Comparison of ENCODE assay signal across 10 mouse cellular contexts in genomic region chr5:64576426-64577262, GRCm38 (mm10).
DNase-seq lines count a peak whose midpoint lies in the region; ATAC-seq and TF ChIP-seq lines count a peak whose summit lies in the region.
"Had no signal": no experiment of that assay in that cellular context is flagged by ENCODE, and none has a peak within 500 bp of the region (broad histone marks: within the 10 kb centered on the region; RNA-seq: fewer than 3 reads in every experiment).

No protein-coding gene starts in this region.

- DNase-seq in heart, adult 18-20 months: peak; percentile 26 to 47
- no peak for DNase-seq in heart, adult 8-10 months (ENCODE audit: low spot score)
- DNase-seq in lung, postnatal 0 days (ENCODE audit: low spot score): peak; percentile 61
- no peak for DNase-seq in lung, postnatal 36 days
- DNase-seq in heart, postnatal 0 days (ENCODE audit: low spot score): no peak
- DNase-seq in cerebellum, adult 11 months: no peak
- no peak for DNase-seq in kidney, adult 8-10 months
- DNase-seq: cerebellum, adult 2 months had no signal

- no peak for TF ChIP-seq CTCF in lung, postnatal 0 days (IDR thresholded peaks at IDR 0.05)
- TF ChIP-seq CTCF in heart, postnatal 0 days (IDR thresholded peaks at IDR 0.05; ENCODE audit: low read depth): no peak

- H3K9ac ChIP-seq in lung, postnatal 0 days (replicated peaks; ENCODE audit: low read depth): no peak overlapping the region
- no peak overlapping the region; the same call in 1 of the 2 replicates for H3K9ac ChIP-seq in heart, postnatal 0 days (replicated peaks; ENCODE audit: low read depth, low read length)
- no peak overlapping the region for H3K9ac ChIP-seq in stomach, embryonic 15.5 days

- H3K4me2 ChIP-seq in lung, postnatal 0 days (replicated peaks; ENCODE audit: low read depth, low read length): no peak overlapping the region
- H3K4me2 ChIP-seq in heart, postnatal 0 days (ENCODE audit: low read depth, low read length): no peak overlapping the region
- no peak overlapping the region for H3K4me2 ChIP-seq in stomach, embryonic 15.5 days

- 63% methylated on average over 19 of the region's 19 CpGs for whole genome bisulfite sequencing in lung, postnatal 0 days
- 66% methylated on average over 19 of the region's 19 CpGs for WGBS in heart, postnatal 0 days
- 57% methylated on average over 19 of the region's 19 CpGs for WGBS in stomach, embryonic 15.5 days

- H3K27me3 ChIP-seq in lung, postnatal 0 days (replicated peaks; ENCODE audit: insufficient read depth, low read length): no peaks in the 10 kb centered on the region
- H3K27me3 ChIP-seq in heart, postnatal 0 days (ENCODE audit: control insufficient read depth, insufficient read depth, low read length): no peaks in the 10 kb centered on the region
- H3K27me3 ChIP-seq in stomach, embryonic 15.5 days (replicated peaks): no peaks in the 10 kb centered on the region

- H3K9me3 ChIP-seq in lung, postnatal 0 days (ENCODE audit: low read length): no peaks in the 10 kb centered on the region
- H3K9me3 ChIP-seq in heart, postnatal 0 days (replicated peaks; ENCODE audit: control insufficient read depth, low read length): no peaks in the 10 kb centered on the region
- no peaks in the 10 kb centered on the region for H3K9me3 ChIP-seq in stomach, embryonic 15.5 days

- ATAC-seq in lung, postnatal 0 days: peak; percentile 6; the same call in 1 of the 2 replicates
- ATAC-seq in heart, postnatal 0 days (ENCODE audit: insufficient read depth, low read depth): no peak
- ATAC-seq in stomach, embryonic 15.5 days (ENCODE audit: insufficient read depth, low FRiP score, low read depth): no peak
- ATAC-seq: CD4-positive, CD25-positive, alpha-beta regulatory T cell, adult 4 months had no signal

- no peaks in the 10 kb centered on the region for H3K36me3 ChIP-seq in lung, postnatal 0 days (ENCODE audit: insufficient read depth, low read length)
- no peaks in the 10 kb centered on the region for H3K36me3 ChIP-seq in heart, postnatal 0 days (replicated peaks; ENCODE audit: control insufficient read depth, insufficient read depth, low read length)
- H3K36me3 ChIP-seq in stomach, embryonic 15.5 days: no peaks in the 10 kb centered on the region

- peak overlapping the region; percentile 9; the same call in 1 of the 2 replicates for H3K27ac ChIP-seq in lung, postnatal 0 days (ENCODE audit: low read length)
- H3K27ac ChIP-seq in heart, postnatal 0 days (ENCODE audit: low read depth): peak overlapping the region; percentile 64
- peak overlapping the region; percentile 37 for H3K27ac ChIP-seq in stomach, embryonic 15.5 days

- no peak for TF ChIP-seq EP300 in lung, postnatal 0 days (IDR thresholded peaks at IDR 0.05)
- no peak for TF ChIP-seq EP300 in heart, postnatal 0 days (IDR thresholded peaks at IDR 0.05; ENCODE audit: low read depth)

- H3K4me3 ChIP-seq in lung, postnatal 0 days (ENCODE audit: low read depth, low read length): no peak overlapping the region
- no peak overlapping the region for H3K4me3 ChIP-seq in heart, postnatal 0 days (ENCODE audit: low read depth, low read length)
- H3K4me3 ChIP-seq in stomach, embryonic 15.5 days (replicated peaks): no peak overlapping the region

- peaks cover 7% of the 10 kb centered on the region for H3K4me1 ChIP-seq in lung, postnatal 0 days (ENCODE audit: insufficient read depth, low read depth, low read length)
- H3K4me1 ChIP-seq in heart, postnatal 0 days (ENCODE audit: control insufficient read depth, insufficient read depth): peaks cover 16% of the 10 kb centered on the region
- H3K4me1 ChIP-seq in stomach, embryonic 15.5 days: peaks cover 24% of the 10 kb centered on the region

Comparison
In these comparisons a context has a peak if more than half of its experiments do, and no peak if none do; other contexts are left out.
1. DNase-seq: peak in heart, adult 18-20 months (2 of 2) and lung, postnatal 0 days (single experiment); none in heart, adult 8-10 months (single experiment), lung, postnatal 36 days (single experiment), heart, postnatal 0 days (single experiment), cerebellum, adult 11 months (single experiment) and kidney, adult 8-10 months (0 of 2).
2. H3K27ac ChIP-seq: peak in every context shown above with its lines; median percentile 64 in heart, postnatal 0 days; 37 in stomach, embryonic 15.5 days; 9 in lung, postnatal 0 days.